Comparison of ENCODE assay signal across 9 mouse cellular contexts in the genomic region with DNA sequence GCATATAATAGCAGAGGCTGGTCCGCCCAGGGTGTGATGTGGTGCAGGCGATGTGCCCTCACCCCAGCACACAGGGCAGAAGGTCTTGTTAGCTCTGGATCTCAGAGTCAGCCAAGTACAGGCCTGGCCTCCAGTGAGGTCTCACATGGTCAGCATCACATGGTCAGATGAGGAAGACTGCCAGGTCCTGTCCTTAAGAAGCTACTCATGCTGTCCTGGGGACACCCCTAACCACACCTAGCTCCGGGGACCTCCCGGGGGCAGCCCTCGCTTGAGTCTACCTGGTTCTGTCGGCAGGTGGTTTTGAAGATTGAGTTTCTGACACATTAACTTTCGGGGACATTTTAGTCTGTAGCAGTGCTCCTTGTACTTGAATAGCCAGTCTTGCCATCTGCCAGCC. TPM values are rescaled to one million over a fixed set of nuclear protein-coding genes. Genes with fewer than 3 reads are reported as not detected.
DNase-seq lines count a peak whose midpoint lies in the region; ATAC-seq lines count a peak whose summit lies in the region.
"Had no signal": no experiment of that assay in that cellular context is flagged by ENCODE, and none has a peak within 500 bp of the region (broad histone marks: within the 10 kb centered on the region; RNA-seq: fewer than 3 reads in every experiment).

No protein-coding gene starts in this region.

- H3K9me3 ChIP-seq in hindbrain, embryonic 14.5 days (ENCODE audit: control insufficient read depth, low read length) = no peaks in the 10 kb centered on the region
- no peaks in the 10 kb centered on the region for H3K9me3 ChIP-seq in hindbrain, embryonic 13.5 days
- no peaks in the 10 kb centered on the region for H3K9me3 ChIP-seq in heart, embryonic 13.5 days

- H3K4me3 ChIP-seq in hindbrain, embryonic 14.5 days (replicated peaks; ENCODE audit: low read length) = no peak overlapping the region
- H3K4me3 ChIP-seq in hindbrain, embryonic 13.5 days = no peak overlapping the region
- H3K4me3 ChIP-seq in heart, embryonic 13.5 days = no peak overlapping the region

- no peaks in the 10 kb centered on the region for H3K36me3 ChIP-seq in hindbrain, embryonic 14.5 days (replicated peaks; ENCODE audit: control insufficient read depth, insufficient read depth)
- no peaks in the 10 kb centered on the region for H3K36me3 ChIP-seq in hindbrain, embryonic 13.5 days
- peaks cover 22% of the 10 kb centered on the region for H3K36me3 ChIP-seq in heart, embryonic 13.5 days

- no peaks in the 10 kb centered on the region for H3K27me3 ChIP-seq in hindbrain, embryonic 14.5 days (ENCODE audit: control insufficient read depth, insufficient read depth, low read length)
- no peaks in the 10 kb centered on the region for H3K27me3 ChIP-seq in hindbrain, embryonic 13.5 days
- H3K27me3 ChIP-seq in heart, embryonic 13.5 days (replicated peaks) = no peaks in the 10 kb centered on the region

- 87% methylated on average over 7 of the region's 7 CpGs for WGBS in hindbrain, embryonic 14.5 days
- WGBS in hindbrain, embryonic 13.5 days = 92% methylated on average over 7 of the region's 7 CpGs
- WGBS in heart, embryonic 13.5 days = 87% methylated on average over 7 of the region's 7 CpGs

- H3K27ac ChIP-seq in hindbrain, embryonic 14.5 days = 0 out of 2 replicates have a peak overlapping the region, but pooled peaks have one; percentile 67
- H3K27ac ChIP-seq in hindbrain, embryonic 13.5 days = no peak overlapping the region
- peak overlapping the region; percentile 63 for H3K27ac ChIP-seq in heart, embryonic 13.5 days (replicated peaks)
- H3K27ac ChIP-seq: macrophage had no signal

- no peak overlapping the region for H3K4me2 ChIP-seq in hindbrain, embryonic 14.5 days (replicated peaks)
- no peak overlapping the region for H3K4me2 ChIP-seq in hindbrain, embryonic 13.5 days
- H3K4me2 ChIP-seq in heart, embryonic 13.5 days = no peak overlapping the region

- DNase-seq in hindbrain, embryonic 14.5 days (ENCODE audit: low spot score) = no peak
- DNase-seq in cerebellum, postnatal 25 days = peak; percentile 56 to 63
- peak; percentile 18 for DNase-seq in lung, postnatal 14 days
- no peak for DNase-seq in right cerebral cortex, postnatal 25 days
- no peak for DNase-seq in right cerebral cortex, postnatal 4 days

- no peak overlapping the region for H3K9ac ChIP-seq in hindbrain, embryonic 14.5 days
- H3K9ac ChIP-seq in hindbrain, embryonic 13.5 days = no peak overlapping the region
- H3K9ac ChIP-seq in heart, embryonic 13.5 days = peak overlapping the region; percentile 4; the same call in 1 of the 2 replicates

- H3K4me1 ChIP-seq in hindbrain, embryonic 14.5 days (replicated peaks; ENCODE audit: control insufficient read depth, insufficient read depth, low read length) = peaks cover 22% of the 10 kb centered on the region
- H3K4me1 ChIP-seq in hindbrain, embryonic 13.5 days (replicated peaks) = peaks cover 41% of the 10 kb centered on the region
- H3K4me1 ChIP-seq in heart, embryonic 13.5 days = peaks cover 39% of the 10 kb centered on the region

- ATAC-seq in hindbrain, embryonic 14.5 days (ENCODE audit: low FRiP score) = no peak
- ATAC-seq in hindbrain, embryonic 13.5 days (ENCODE audit: low FRiP score) = no peak
- ATAC-seq in heart, embryonic 13.5 days (ENCODE audit: extremely low read depth, insufficient number of reproducible peaks, low FRiP score, low TSS enrichment) = no peak
- ATAC-seq in monocyte, adult 5-6 weeks (replicated peaks; ENCODE audit: insufficient number of reproducible peaks, low FRiP score, low TSS enrichment, poor library complexity, severe bottlenecking) = no peak

RNA-seq across cellular contexts. Expression of gene Baiap2, which starts 45.8 kb away (rescaled TPM):
- 13.7 and 14.4 TPM in 2 replicates for polyA plus RNA-seq in hindbrain, embryonic 14.5 days (2014; fragmentation: Nextera tagmentation; extraction: Ambion mirVana)
- polyA plus RNA-seq in hindbrain, embryonic 13.5 days (2015; fragmentation: Nextera tagmentation; extraction: Ambion mirVana) = 10.0 and 12.3 TPM in 2 replicates
- polyA plus RNA-seq in heart, embryonic 13.5 days (2015; fragmentation: Nextera tagmentation; extraction: Ambion mirVana) = 12.3 and 12.4 TPM in 2 replicates
- total RNA-seq in monocyte, adult 5-6 weeks (2017) = 3.5 to 13.2 TPM (median 10.2 TPM) in 3 replicates

RNA-seq across cellular contexts. Expression of gene Aatk, which starts 58.6 kb away (rescaled TPM):
- polyA plus RNA-seq in hindbrain, embryonic 14.5 days (2014; fragmentation: Nextera tagmentation; extraction: Ambion mirVana) = 45.3 and 49.1 TPM in 2 replicates
- 24.1 and 24.3 TPM in 2 replicates for polyA plus RNA-seq in hindbrain, embryonic 13.5 days (2015; fragmentation: Nextera tagmentation; extraction: Ambion mirVana)
- polyA plus RNA-seq in heart, embryonic 13.5 days (2015; fragmentation: Nextera tagmentation; extraction: Ambion mirVana) = 0.33 and 0.55 TPM in 2 replicates
- total RNA-seq in monocyte, adult 5-6 weeks (2017) = 0.21 to 0.29 TPM (median 0.29 TPM) in 3 replicates

Comparison
In these comparisons a context has a peak if more than half of its experiments do, and no peak if none do; other contexts are left out.
1. DNase-seq: peak in cerebellum, postnatal 25 days (2 of 2) and lung, postnatal 14 days (single experiment); none in hindbrain, embryonic 14.5 days (single experiment), right cerebral cortex, postnatal 25 days (single experiment) and right cerebral cortex, postnatal 4 days (single experiment).
2. RNA of gene Aatk, which starts 58.6 kb away (polyA plus RNA-seq): 45.3 to 49.1 TPM in hindbrain, embryonic 14.5 days and 24.1 to 24.3 TPM in hindbrain, embryonic 13.5 days; 0.33 to 0.55 TPM in heart, embryonic 13.5 days; every median in the first group is over 10 times any median in the second.